Mouse (Mus musculus): Measurements from ENCODE around the gene Gne.

The Gne gene

DNA sequence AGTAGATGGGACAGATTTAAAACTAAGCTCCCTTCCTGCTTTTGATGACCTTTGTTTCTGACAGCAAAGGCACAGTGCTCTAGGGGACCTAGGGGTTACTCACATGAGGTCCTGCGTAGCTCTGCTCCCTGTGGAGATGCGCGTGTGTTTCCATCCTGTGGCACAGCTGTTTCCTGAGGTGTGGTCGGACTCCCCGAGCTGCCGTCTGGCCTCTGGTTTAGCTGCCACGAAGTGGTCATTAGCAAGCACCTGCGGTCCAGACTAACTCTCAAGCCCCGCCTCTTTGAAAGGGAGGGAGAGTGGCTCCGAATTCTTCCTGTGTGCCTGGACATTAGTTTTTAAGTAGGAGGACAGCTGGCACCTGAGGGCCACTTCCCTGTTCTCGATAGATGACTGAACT, at the start of gene Gne:
Gne (minus strand) TSS at position 233 of the 400 bp plus-strand sequence.
- DNase-seq, result no peak

- no peak for DNase-seq
These were observed 42.8 kb upstream of the Gne start for GRCm38 (mm10) chr4:44126805-44127204.

DNA sequence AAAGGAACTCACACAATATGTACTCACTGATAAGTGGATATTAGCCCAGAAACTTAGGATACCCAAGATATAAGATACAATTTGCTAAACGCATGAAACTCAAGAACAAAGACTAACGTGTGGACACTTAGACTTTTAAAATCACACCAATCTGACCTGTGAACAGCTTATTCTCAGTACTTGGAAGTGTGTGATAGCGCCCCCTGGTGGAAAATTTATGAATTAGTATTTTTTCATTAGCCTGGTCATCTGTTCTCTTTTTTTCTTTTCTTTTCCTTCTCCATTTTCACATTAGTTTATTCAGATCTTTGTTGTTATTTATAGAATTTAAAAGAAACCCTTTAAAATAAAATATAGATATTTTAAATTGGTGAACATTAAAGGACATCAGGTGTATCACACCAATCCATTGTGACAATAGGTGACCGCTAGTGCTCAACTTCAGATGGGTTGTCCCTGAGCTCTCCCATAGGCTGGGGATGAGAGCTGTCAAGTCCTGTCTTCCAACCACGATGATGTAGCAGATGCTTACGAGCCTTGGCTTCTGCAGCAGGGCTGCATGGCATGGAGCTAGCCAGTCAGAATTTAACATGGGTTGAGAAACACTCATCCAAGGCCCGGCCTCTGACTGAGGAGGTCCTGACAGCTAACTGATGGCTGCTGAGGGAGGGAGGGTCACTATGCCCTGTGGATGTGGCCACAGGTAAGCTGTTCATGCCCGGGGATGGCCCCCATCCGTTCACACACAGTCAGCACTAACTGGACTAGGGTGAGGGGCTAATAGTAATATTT, 35.6 kb upstream of the Gne start:
- no peak for DNase-seq

GRCm38 (mm10) chr4:44115046-44115445, 31.1 kb upstream of the Gne start:
- DNase-seq, result no peak

DNA sequence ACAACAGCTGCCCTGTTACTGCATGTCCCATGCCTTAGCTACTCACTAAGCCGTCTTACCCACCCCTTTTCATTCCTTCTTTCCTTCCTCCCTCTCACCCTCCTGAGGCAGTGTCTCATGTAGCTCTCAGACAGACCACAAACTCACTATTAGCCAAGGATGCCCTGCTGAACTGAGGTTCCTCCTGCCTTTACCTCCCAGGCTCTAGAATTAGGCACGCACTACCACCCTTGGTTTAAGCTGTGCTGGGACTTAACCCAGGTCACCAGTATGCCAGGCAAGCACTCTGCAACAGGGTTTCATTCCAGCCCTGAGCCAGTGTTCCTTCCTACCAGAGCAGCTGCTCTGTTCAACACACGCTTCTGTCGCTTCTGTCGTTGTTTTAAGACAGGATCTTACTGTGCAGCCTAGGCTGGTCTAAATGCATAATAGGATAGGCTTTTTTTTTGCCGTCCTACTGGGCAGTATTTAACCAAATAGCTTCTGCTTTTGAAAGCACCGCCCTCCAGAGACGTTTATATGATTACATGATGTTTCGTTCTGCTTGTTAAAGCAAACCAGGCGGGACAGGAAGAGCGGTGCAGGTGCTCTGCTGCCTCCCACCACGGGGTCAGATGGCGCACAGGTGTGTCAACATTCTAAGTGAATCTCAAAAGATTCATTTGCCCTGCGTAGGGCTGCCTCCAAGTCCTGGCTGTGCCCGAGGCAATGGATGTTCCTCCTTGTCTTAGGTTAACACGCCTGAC, 29.6 kb upstream of the Gne start:
- DNase-seq, result no peak

DNA sequence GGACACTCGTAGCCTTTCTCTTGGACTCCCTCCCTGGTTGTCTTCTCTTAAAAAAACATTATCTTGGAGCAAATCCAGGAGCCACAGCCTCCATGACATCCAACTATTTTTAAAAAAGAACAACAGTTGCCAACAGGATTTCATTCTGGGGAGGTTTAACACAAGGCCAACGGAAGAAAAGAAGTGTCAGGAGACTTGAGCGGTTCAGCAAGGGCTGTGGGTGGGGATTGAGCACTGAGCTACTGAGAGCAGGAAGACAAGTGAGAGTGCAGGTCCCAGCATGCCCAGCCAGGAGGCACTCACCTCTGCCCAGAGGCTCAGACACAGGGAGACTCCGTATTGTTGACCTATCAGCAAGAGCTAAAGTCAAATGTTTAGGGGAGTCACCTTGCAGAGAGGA, 28.8 kb upstream of the Gne start:
- DNase-seq, result no peak

- no peak for DNase-seq
These were observed 26.8 kb upstream of the Gne start for GRCm38 (mm10) chr4:44110771-44111170.

DNA sequence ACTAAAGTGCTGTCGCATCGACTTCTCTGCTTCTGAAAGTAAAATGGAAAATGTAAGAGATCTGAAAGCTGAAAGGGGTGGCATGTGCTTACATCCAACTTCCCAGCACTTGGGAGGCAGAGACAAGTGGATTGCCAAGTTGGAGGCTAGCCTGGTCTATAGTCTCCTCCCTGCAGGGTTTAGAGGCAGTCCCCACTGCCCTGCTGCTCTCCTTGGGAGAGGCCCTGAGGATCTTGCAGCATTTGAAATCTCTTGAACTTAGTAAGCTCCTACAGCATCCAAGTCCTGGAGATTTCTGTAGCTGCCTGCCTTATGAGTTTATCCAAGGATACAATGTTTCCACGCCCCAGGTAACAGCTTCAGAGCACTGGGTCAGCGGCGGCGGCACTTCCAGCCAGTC, 24.3 kb upstream of the Gne start:
- DNase-seq, result no peak

- no peak for DNase-seq
These were observed 23.4 kb upstream of the Gne start for GRCm38 (mm10) chr4:44107339-44107738.

DNA sequence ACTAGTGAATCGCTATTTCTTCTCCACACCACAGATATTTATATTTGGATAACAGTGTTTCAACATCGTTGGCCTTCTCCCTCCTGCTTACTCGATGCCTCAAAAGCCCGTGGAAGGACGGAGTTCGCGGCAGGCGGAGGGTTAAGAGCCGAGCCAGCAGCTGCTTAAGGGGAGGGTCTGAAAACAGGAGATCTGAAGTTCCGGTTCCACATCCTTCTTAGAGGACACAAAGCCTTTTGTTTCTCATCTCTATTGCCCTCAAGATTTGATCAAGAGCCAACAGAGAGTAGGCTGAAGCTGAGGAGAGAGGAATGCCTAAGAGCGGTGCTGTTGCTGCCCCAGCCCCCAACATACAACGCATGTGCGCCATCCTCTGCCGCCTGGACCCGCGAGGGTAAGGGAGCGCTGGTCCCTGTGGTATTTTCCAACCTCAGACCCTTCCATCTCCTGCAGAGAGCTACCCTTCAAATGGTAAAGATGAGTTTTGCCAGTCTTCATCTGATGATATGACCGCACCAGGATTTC, 22.4 kb upstream of the Gne start:
- DNase-seq, result no peak

- no peak for DNase-seq
These were observed 20.4 kb upstream of the Gne start for GRCm38 (mm10) chr4:44104195-44104917.

DNA sequence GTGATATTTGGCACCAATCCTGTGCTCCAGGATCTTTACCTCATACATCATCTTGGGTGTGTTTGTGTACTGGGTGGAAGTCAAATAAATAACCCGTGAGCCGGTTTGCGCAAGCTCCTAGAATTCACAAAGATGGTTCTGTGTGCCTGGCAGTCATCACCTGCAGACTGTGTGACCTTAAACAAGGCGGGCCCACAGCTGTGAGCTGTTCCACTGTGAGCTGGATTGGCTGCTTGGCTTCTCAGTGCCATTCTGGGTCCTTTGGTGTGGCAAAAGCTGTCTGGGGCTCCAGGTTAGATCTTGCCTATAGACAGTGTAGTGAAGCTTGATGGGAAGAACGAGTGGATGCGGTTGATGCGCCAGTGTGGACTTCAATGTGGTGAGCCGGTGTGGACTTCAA, 19.6 kb upstream of the Gne start:
- no peak for DNase-seq

DNA sequence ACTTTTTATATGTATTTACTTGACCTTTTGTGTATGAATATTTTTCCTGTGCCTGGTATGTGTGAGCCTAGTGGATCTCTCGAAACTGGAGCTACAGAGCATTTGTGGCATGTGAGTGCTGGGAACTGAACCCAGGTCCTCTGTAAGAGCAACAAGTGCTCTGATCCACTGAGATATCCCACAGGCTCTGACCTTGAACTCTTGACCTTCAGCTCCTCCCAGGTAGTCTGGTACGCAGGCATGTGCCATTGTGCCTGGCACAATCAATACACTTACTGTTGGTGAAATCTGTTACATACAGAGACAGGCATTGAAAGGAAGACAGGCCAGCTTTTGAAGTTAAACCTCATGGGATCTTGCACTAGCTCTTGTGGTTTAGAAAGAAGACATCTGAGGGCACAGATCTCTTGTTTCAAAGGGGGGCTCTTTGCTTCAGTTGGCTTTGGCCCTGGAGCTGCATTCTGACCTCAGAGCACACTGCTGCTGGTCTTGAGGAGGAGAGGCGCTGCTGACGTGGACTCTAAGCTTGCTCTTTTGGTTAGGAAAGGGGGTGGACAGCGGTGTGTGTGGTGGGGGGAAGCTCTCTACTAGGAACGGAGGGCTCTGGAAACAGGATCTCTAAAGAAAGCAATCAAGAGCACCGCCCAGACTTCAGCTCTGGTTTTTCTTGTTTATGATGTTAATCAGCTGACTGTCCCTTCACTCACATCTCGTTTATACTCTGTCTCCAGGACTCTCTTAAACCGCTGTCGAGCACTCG, 13.8 kb upstream of the Gne start:
- no peak for DNase-seq

DNA sequence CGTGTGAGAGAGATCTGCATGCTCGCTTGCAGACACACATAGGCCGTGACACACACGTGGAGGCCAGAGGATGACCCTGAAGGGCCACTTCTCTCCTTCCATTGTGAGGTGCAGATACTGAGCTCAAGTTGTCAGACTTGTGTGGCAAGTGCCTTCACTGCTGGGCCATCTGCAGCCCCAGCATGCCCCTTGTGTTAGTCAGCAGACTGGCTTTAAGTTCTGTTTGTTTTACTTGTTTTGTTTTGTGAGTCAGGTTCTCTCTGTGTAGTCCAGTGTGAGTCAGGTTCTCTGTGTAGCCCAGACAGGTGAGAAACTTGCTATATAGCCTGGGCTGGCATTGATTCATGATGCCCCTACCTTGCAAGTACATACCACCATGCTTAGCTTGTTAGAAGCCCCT, 10.5 kb upstream of the Gne start:
- DNase-seq, result no peak

GRCm38 (mm10) chr4:44092359-44092758, 8.4 kb upstream of the Gne start:
- DNase-seq, result no peak

DNA sequence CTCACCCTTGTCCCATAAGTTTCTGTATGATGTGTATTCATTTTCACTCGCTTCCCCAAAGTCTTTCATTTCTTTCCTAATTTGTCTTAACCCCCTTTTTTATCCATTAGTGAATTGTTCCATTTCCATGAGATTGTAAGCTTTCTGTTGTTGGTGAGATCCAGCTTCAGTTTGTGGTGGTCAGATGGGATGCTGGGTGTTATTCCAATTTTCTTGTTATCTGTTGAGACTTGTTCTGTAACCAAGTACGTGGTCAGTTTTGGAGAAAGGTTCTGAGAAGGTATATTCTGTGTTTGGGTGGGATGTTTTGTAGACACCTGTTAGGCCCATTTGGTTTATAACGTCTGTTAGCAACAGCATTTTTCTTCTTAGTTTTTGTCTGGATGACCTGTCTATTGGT, 1.6 kb upstream of the Gne start:
- DNase-seq, result no peak

DNA sequence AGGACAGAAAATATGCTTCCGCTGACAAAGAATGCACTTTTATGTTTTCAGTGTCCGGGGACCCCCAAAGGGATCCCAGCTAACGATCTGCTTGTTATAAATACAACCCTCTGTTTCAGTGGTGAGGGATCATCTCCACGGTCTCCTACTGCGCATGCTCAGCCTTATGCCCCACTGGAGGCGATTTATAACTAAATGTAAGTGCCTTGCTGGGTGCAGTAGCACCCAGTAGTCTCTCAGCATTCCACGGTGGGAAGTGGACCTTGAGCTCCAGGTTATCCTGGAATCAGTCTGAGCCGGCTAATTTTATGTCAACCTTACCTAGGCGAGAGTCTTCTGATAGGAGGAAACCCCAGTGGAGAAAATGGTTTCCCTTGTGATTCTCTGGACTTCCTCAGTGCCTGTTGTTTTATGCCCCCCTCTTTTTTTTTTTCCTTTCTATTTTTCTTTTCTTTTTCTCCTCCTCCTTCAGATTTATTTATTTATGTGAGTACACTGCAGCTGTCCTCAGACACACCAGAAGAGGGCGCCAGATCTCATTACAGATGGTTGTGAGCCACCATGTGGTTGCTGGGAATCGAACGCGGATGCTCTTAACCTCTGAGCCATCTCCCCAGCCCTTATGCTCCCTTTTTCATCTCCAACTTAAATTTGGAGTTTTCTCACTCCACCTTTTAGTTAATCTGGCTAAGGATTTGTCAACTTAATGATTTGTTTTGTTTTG, 787 bp upstream of the Gne start:
- DNase-seq, result no peak

DNA sequence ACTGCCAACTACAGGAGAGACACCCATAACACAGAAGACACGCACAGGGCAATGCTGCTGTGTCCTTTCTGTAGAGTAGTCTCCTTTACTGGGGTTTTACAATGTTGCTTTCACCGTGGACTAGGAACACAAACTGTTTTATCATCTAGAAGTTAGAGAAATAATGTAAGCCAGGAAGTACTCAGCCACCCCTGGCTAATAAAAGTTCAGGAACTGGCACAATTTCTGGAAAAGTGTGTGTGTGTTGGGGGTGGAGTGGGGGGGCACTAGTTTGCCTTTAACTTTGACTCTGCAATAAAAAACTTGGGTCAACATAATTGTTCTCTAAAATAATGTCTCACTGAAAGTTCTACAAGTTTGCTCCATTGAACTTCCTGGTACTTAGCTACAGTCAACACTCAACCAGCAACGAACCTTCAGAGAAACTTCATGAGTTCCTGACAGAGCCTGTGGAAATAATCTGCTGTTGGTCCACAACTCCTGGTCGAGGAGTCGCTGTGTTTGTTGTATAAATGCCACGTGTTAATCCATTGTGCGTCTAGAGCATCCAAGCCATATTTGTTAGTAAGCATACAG, 5.5 kb downstream of the Gne start:
- no peak for DNase-seq

DNA sequence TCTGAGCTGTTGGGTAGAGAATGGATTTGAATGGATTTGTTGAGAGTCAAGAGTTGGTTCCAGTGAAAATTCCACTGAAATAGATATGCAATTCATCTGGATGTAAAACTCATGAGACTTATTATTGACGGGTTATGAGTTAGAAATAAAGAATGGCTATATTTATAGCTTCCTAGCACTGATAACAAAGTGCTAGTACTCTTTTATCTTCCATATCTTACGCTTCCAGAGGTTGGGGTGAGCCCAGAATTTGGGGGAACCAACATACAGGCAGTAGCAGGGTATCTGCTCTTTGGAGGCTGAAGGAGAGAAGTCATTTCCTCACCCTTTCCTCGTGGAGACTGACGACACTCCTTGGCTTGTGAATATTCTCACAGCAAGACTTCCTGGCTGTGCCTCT, 9.6 kb downstream of the Gne start:
- DNase-seq, result no peak

GRCm38 (mm10) chr4:44073799-44074198, 10.2 kb downstream of the Gne start:
- DNase-seq, result no peak

DNA sequence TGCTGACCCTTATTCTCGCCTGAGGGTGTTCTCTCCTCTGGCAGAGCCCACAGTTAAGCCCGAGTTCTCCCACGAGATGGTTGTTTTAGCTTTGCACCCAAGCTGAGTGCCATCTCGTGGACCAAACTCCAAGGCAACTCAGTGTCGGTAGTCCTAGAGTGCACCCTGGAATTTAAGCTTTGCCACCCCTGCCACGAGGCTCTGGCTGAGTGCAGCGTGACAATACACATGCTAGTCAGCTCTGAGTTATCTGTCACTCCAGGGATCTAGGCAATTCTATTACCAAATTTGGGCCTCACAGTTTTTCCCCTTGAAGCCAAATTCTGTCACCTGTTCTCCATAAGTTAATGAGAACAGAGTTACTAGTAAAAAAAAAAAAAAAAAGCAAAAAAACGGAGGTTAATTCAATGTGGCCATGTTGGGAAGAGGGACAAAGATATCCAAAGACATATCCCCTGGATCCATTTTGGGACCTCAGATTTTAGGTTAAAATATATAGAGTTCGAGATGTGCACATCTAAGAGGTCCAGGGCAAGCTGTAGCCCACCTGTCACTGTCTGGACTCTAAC, 11.0 kb downstream of the Gne start:
- DNase-seq, result no peak
